Mouse (Mus musculus) midbrain, postnatal 0 days (tissue): ENCODE measurements around the gene Gm12216. TPM values are rescaled to one million over a fixed set of nuclear protein-coding genes. Genes with fewer than 3 reads are reported as not detected.
"Not testable (repeated sequence)": the region's sequence is repeated elsewhere in the genome, so short reads cannot be mapped to it uniquely, and the experiment has no call there.

Source experiments
- ATAC-seq: fragments of 200-750 bp; cut with Nextera tagmentation; 2 replicates; pipeline ENCODE4 v1.8.0; 2017; ENCODE audit warnings: moderate number of reproducible peaks, mild to moderate bottlenecking, moderate TSS enrichment, moderate library complexity; ENCODE audit not compliant: low FRiP score
- DNase-seq: peaks from one replicate; pipeline ENCODE4 v3.0.0-alpha.2; 2015; ENCODE audit warnings: low spot score
- H3K27ac ChIP-seq: fragments of 300-500 bp; sonication (generic); 2 replicates; pipeline ENCODE4 v1.5.1; 2014; ENCODE audit warnings: low read depth, mild to moderate bottlenecking, low read length, mixed read lengths
- H3K27me3 ChIP-seq: fragments of 300-500 bp; sonication (generic); 2 replicates; pipeline ENCODE4 v1.6.1; 2014; ENCODE audit warnings: low read length, control low read depth, mixed read lengths; ENCODE audit not compliant: insufficient read depth
- H3K36me3 ChIP-seq: fragments of 300-500 bp; sonication (generic); 2 replicates; pipeline ENCODE4 v1.6.1; 2014; ENCODE audit warnings: low read length, control low read depth, mixed read lengths; ENCODE audit not compliant: insufficient read depth
- H3K4me1 ChIP-seq: fragments of 300-500 bp; sonication (generic); 2 replicates; pipeline ENCODE4 v1.6.1; 2014; ENCODE audit warnings: mild to moderate bottlenecking, control low read depth, antibody characterized with exemption, low read length, mixed read lengths; ENCODE audit not compliant: insufficient read depth
- H3K4me2 ChIP-seq: fragments of 300-500 bp; sonication (generic); 2 replicates; pipeline ENCODE4 v1.6.1; 2014; ENCODE audit warnings: low read depth, mild to moderate bottlenecking, low read length, mixed read lengths; ENCODE audit not compliant: poor library complexity, severe bottlenecking
- H3K4me3 ChIP-seq: fragments of 300-500 bp; sonication (generic); 2 replicates; pipeline ENCODE4 v1.5.1; 2014; ENCODE audit warnings: low read depth, mild to moderate bottlenecking, low read length, moderate library complexity
- H3K9ac ChIP-seq: fragments of 300-500 bp; sonication (generic); replicated peaks from 2 replicates; pipeline ENCODE4 v1.6.1; 2014; ENCODE audit warnings: mild to moderate bottlenecking, low read length, moderate library complexity, mixed read lengths; ENCODE audit not compliant: poor library complexity, severe bottlenecking
- H3K9me3 ChIP-seq: fragments of 300-500 bp; sonication (generic); 2 replicates; pipeline ENCODE4 v1.6.1; 2016; ENCODE audit warnings: low read length, control low read depth
- CTCF ChIP-seq: IDR thresholded peaks from 2 replicates; pipeline ENCODE4 v1.5.1; 2016; ENCODE audit warnings: antibody characterized with exemption, mild to moderate bottlenecking
- WGBS: fragments of 180-500 bp; shearing (Covaris S2); extraction: QIAGEN DNeasy Blood & Tissue Kit; methylation state at CpG from one replicate; pipeline ENCODE4 v1.1.7; 2014; 5-methylcytosine and 5-hydroxymethylcytosine counted together
- polyA plus RNA-seq: library from polyadenylated mRNA; unstranded; fragments of >200 nt; fragmentation: Nextera tagmentation; extraction: Ambion mirVana; gene quantifications from 2 replicates; pipeline ENCODE4 v1.2.1, GENCODE M21; 2015
- total RNA-seq: library from RNA; depleted of rRNA; stranded (reverse); fragments of >200 nt; gene quantifications from 2 replicates; pipeline ENCODE4 v1.2.3, GENCODE M21; 2014

The Gm12216 gene
- total and polyA plus RNA-seq, 2 experiments from 2014 or later: 0.65 TPM; not detected in 1

GRCm38 (mm10) chr11:53869172-53869571 lies 10.1 kb upstream of the Gm12216 start:
- H3K9me3 ChIP-seq: no peaks in the 10 kb centered on the region
- no peak for ATAC-seq
- no peaks in the 10 kb centered on the region for H3K27me3 ChIP-seq
- no peak overlapping the region for H3K27ac ChIP-seq
- WGBS: 93% methylated on average over 5 of the region's 5 CpGs
- no peak overlapping the region for H3K4me2 ChIP-seq
- H3K36me3 ChIP-seq: peaks cover 26% of the 10 kb centered on the region
- TF ChIP-seq CTCF: no peak
- no peaks in the 10 kb centered on the region for H3K4me1 ChIP-seq
- no peak overlapping the region for H3K9ac ChIP-seq
- no peak overlapping the region for H3K4me3 ChIP-seq
- no peak for DNase-seq

GRCm38 (mm10) chr11:53868323-53868722 lies 9.3 kb upstream of the Gm12216 start:
- H3K9ac ChIP-seq, H3K4me1 ChIP-seq, H3K4me3 ChIP-seq, H3K27ac ChIP-seq, H3K9me3 ChIP-seq, H3K27me3 ChIP-seq, ATAC-seq, H3K4me2 ChIP-seq, DNase-seq: not testable (repeated sequence)
- 51% methylated on average over 5 of the region's 5 CpGs for WGBS
- peak; percentile 43; the same call in 1 of the 2 replicates for TF ChIP-seq CTCF
- peaks cover 26% of the 10 kb centered on the region for H3K36me3 ChIP-seq

GRCm38 (mm10) chr11:53864724-53865310 lies 5.8 kb upstream of the Gm12216 start:
- H3K4me3 ChIP-seq, H3K27ac ChIP-seq, H3K4me1 ChIP-seq, H3K9me3 ChIP-seq, H3K27me3 ChIP-seq, DNase-seq, H3K4me2 ChIP-seq, ATAC-seq, H3K9ac ChIP-seq, H3K36me3 ChIP-seq: not testable (repeated sequence)
- WGBS: 82% methylated on average over 1 of the region's 4 CpGs

GRCm38 (mm10) chr11:53860944-53861343 lies 1.9 kb upstream of the Gm12216 start:
- ATAC-seq, H3K27ac ChIP-seq, H3K36me3 ChIP-seq, H3K4me1 ChIP-seq, DNase-seq, H3K9ac ChIP-seq, H3K4me2 ChIP-seq, H3K4me3 ChIP-seq, H3K9me3 ChIP-seq, H3K27me3 ChIP-seq: not testable (repeated sequence)
- WGBS: 84% methylated on average over 8 of the region's 9 CpGs

GRCm38 (mm10) chr11:53858058-53858760 lies 847 bp downstream of the Gm12216 start:
- WGBS: 83% methylated on average over 6 of the region's 6 CpGs
- ATAC-seq (no peak), DNase-seq (no peak)
- Histone ChIP-seq H3K36me3 (no peaks in the 10 kb centered on the region), H3K4me2 (no peak overlapping the region), H3K9ac (no peak overlapping the region), H3K27me3 (no peaks in the 10 kb centered on the region), H3K4me3 (no peak overlapping the region), H3K4me1 (no peaks in the 10 kb centered on the region), H3K27ac (no peak overlapping the region), H3K9me3 (no peaks in the 10 kb centered on the region)
- TF ChIP-seq CTCF: no peak

GRCm38 (mm10) chr11:53853665-53854064 lies 5.4 kb downstream of the Gm12216 start:
- Histone ChIP-seq H3K9me3 (no peaks in the 10 kb centered on the region), H3K4me2 (no peak overlapping the region), H3K4me1 (no peaks in the 10 kb centered on the region), H3K27me3 (no peaks in the 10 kb centered on the region; the same call in 1 of the 2 replicates), H3K4me3 (no peak overlapping the region), H3K27ac (no peak overlapping the region), H3K36me3 (no peaks in the 10 kb centered on the region), H3K9ac (no peak overlapping the region)
- no peak for TF ChIP-seq CTCF
- no peak for DNase-seq
- WGBS: 71% methylated on average over 5 of the region's 5 CpGs
- no peak for ATAC-seq
